ENCODE assay signal across 25 mouse cellular contexts in the genomic region with DNA sequence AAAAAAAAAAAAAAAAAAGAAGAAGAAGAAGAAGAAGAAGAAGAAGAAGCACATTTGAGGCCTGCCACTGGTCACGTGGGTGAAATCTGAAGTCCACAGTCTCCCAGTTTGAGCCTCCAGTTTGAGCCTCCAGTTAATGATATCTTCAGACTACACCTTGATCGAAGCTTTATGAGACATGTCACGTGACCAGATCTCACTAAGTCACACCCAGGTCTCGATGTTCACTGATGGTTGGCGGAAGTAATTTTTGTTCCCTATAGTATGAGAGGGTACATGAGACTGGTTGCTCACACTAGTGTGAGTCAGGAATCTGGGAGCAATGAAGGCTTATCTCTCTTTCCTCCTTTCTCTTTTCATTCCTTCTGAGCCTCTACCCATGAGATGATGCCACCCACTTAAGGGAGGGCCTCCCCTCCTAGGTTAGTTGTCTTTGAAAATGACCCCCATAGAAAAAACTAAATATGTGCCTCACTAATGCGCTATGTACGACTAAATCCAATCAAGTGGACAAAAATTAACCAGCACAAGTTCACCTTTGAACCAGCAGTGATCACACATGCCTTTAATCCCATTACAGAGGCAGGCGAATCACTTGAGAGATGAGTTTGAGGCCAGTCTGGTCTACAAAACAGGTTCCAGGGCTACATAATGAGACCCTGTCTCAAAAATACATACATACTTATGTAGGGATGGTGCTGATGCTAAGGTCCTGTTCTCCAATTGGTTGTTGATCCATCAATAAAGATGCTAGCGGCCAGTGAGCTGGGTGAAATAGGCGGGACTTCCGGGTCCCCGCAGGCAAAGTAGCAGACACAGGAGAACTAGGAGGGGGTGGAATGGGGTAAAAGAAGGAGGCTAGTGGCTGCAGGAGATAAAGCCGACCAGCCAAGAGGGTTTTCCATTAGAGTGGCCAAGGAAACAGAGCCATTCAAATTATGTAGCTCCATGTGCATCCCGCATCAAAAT.
A peak's percentile ranks its signal among the peaks of the same experiment; 100 is the strongest.
DNase-seq lines count a peak whose midpoint lies in the region; TF ChIP-seq lines count a peak whose summit lies in the region.
"Had no signal": no experiment of that assay in that cellular context is flagged by ENCODE, and none has a peak within 500 bp of the region (broad histone marks: within the 10 kb centered on the region; RNA-seq: fewer than 3 reads in every experiment).

No protein-coding gene starts in this region.

- H3K36me3 ChIP-seq in E14TG2a.4 (ENCODE audit: insufficient read depth, low read length) (peaks cover 44% of the 10 kb centered on the region), ES-Bruce4 (ENCODE audit: control insufficient read depth, insufficient read depth, low read length, poor library complexity, severe bottlenecking) (0 out of 2 replicates have a peak, but pooled peaks cover 2% of the 10 kb centered on the region)
- H3K36me3 ChIP-seq: heart, embryonic 13.5 days; limb, embryonic 12.5 days; liver, embryonic 12.5 days; stomach, embryonic 15.5 days had no signal

- H3K4me3 ChIP-seq in E14TG2a.4 (replicated peaks; ENCODE audit: low read length): peak overlapping the region; percentile 83
- peak overlapping the region; percentile 66 for H3K4me3 ChIP-seq in ES-Bruce4 (ENCODE audit: low read depth, low read length)
- H3K4me3 ChIP-seq: erythroblast, embryonic 14.5 days; gastrocnemius, adult 2 months; heart, embryonic 13.5 days; layer of hippocampus, adult 2 months; left cerebral cortex, adult 2 months; limb, embryonic 12.5 days; liver, embryonic 12.5 days; stomach, embryonic 15.5 days had no signal

- peak; percentile 87 for DNase-seq in kidney, adult 9 months
- DNase-seq in kidney, postnatal 10 days: no peak
- DNase-seq in ZHBTc4 (ENCODE audit: low read depth, low spot score): peak; percentile 93
- DNase-seq in layer of hippocampus, adult 18-20 months (ENCODE audit: low spot score in 2 of 2): no peak
- DNase-seq: adrenal gland, postnatal 14 days; B cell, adult 2 months; cerebellum, adult 11 months; cerebellum, adult 9-10 months; embryo, embryonic 11 days; gastrocnemius, adult 2 months; heart, postnatal 10 days; liver, postnatal 0 days; lung, postnatal 36 days; right cerebral cortex, postnatal 25 days; thymus, adult 2 months had no signal

- H3K4me1 ChIP-seq in E14TG2a.4 (replicated peaks; ENCODE audit: low read depth, low read length): peaks cover 72% of the 10 kb centered on the region
- H3K4me1 ChIP-seq in ES-Bruce4 (ENCODE audit: control insufficient read depth, insufficient read depth, low read length): peaks cover 2% of the 10 kb centered on the region
- H3K4me1 ChIP-seq: heart, embryonic 13.5 days; limb, embryonic 12.5 days; liver, embryonic 12.5 days; stomach, embryonic 15.5 days had no signal

- H3K9me3 ChIP-seq in E14TG2a.4 (ENCODE audit: low read length): no peaks in the 10 kb centered on the region
- H3K9me3 ChIP-seq in ES-Bruce4 (replicated peaks; ENCODE audit: control insufficient read depth, insufficient read depth, low read length, poor library complexity, severe bottlenecking): no peaks in the 10 kb centered on the region
- H3K9me3 ChIP-seq: heart, embryonic 13.5 days; limb, embryonic 12.5 days; liver, embryonic 12.5 days; stomach, embryonic 15.5 days had no signal

- no peak for TF ChIP-seq EP300 in ES-Bruce4 (IDR thresholded peaks at IDR 0.05; ENCODE audit: insufficient read depth, low read depth, low read length)

- no peak for TF ChIP-seq POLR2A in ES-Bruce4 (IDR thresholded peaks at IDR 0.05; ENCODE audit: insufficient read depth, low read length)

- H3K27me3 ChIP-seq in E14TG2a.4 (ENCODE audit: insufficient read depth, low read length) (no peaks in the 10 kb centered on the region), ES-Bruce4 (ENCODE audit: control insufficient read depth, insufficient read depth, low read length, poor library complexity, severe bottlenecking) (no peaks in the 10 kb centered on the region)
- H3K27me3 ChIP-seq: heart, embryonic 13.5 days; limb, embryonic 12.5 days; liver, embryonic 12.5 days; stomach, embryonic 15.5 days had no signal

- peak overlapping the region; percentile 86 for H3K9ac ChIP-seq in ES-Bruce4 (ENCODE audit: low read depth, poor library complexity, severe bottlenecking)
- H3K9ac ChIP-seq: heart, embryonic 13.5 days; hindbrain, embryonic 14.5 days; limb, embryonic 12.5 days; liver, embryonic 12.5 days; liver, postnatal 0 days; stomach, embryonic 15.5 days had no signal

- H3K27ac ChIP-seq in ES-Bruce4 (ENCODE audit: insufficient read depth, low read length): peak overlapping the region; percentile 98
- H3K27ac ChIP-seq: gastrocnemius, adult 2 months; heart, embryonic 13.5 days; hindbrain, embryonic 14.5 days; layer of hippocampus, adult 2 months; left cerebral cortex, adult 2 months; limb, embryonic 12.5 days; liver, embryonic 12.5 days; stomach, embryonic 15.5 days had no signal

- TF ChIP-seq CTCF in E14TG2a.4 (conservative IDR thresholded peaks at IDR 0.05; ENCODE audit: low read length) (no peak), ES-Bruce4 (IDR thresholded peaks at IDR 0.05; ENCODE audit: low read depth, low read length) (no peak)

Comparison
In these comparisons a context has a peak if more than half of its experiments do, and no peak if none do; other contexts are left out.
1. DNase-seq: peak in kidney, adult 9 months (single experiment) and ZHBTc4 (single experiment); none in kidney, postnatal 10 days (single experiment) and layer of hippocampus, adult 18-20 months (0 of 2).